Mouse (Mus musculus) heart, adult 10 weeks (tissue): Measurements from ENCODE around the gene Ern1. TPM values are rescaled to one million over a fixed set of nuclear protein-coding genes. Genes with fewer than 3 reads are reported as not detected.

Experiments
- polyA plus RNA-seq: library from polyadenylated mRNA; stranded (reverse); fragments of 350-450 nt; fragmentation: Illumina TruSeq; extraction: RNeasy Lipid Tissue Mini Kit (QIAGEN cat#74804); gene quantifications from one replicate; pipeline ENCODE4 v1.2.3, GENCODE M21; 2014; ENCODE audit warnings: low read depth, low replicate concordance

Ern1 gene
- 7.5 TPM for polyA plus RNA-seq

DNA sequence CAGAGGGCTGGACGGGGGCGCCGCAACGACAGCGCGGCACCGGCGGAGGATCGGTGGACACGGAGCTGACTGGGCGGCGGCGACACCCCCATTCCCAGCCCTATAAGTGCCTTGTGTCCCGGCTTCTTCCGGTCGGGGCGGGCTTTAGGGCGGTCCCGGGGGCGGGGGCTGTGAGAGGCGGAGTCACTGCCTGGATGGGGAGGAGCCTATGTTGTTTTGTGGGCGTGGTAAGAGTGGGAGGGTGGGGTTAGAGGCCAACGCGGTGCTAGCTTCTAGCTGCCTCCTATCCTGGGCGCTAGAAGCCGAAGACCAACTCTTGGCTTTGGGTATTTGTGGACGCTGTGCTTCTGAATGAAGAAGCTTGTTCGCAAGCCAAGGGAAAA is at the start of gene Ern1:
TSS of gene Ern1 (minus strand) at position 120 of the 383 bp plus-strand sequence.

GRCm38 (mm10) chr11:106387791-106388216 is 99.8 kb downstream of the Ern1 start, which contains the start of gene Icam2:
TSS of gene Icam2 (minus strand) at chr11:106388075.

GRCm38 (mm10) chr11:106365366-106365765 is 122.3 kb downstream of the Ern1 start, which contains the start of gene Prr29:
TSS of gene Prr29 (plus strand) at chr11:106365472.

DNA sequence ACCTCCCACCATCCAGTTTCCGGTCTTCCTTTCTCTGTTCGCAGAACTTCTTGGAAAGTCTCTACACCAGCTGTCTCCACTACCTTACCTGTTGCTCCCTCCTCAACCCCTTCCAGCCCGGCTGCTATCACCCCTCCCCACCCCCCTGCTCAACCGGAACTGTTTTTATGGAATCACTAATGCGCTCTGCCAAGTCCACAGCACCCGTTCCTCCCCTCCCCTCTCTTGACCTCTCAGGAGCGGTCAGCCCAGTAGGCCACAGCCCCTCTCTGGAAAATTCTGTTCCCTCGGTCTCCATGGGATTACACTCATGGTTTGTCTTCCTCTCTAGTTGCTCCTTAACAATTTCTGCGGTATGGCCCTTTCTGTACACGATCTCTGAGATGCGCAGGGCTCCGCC is 134.5 kb downstream of the Ern1 start, which contains the start of gene Scn4a:
TSS of gene Scn4a (minus strand) at position 101 of the 400 bp plus-strand sequence.

Other genes with a start within 250 kb of the Ern1 start
- gene Ftsj3, start 231.8 kb downstream of the Ern1 start, polyA plus RNA-seq: 29.6 TPM
- 140 TPM for gene Psmc5, start 231.7 kb downstream of the Ern1 start, polyA plus RNA-seq
- gene Smarcd2, start 214.9 kb downstream of the Ern1 start, polyA plus RNA-seq: 18.9 TPM
- not detected for gene Tcam1, start 211.2 kb downstream of the Ern1 start, polyA plus RNA-seq
- not detected for gene Gh, start 186.0 kb downstream of the Ern1 start, polyA plus RNA-seq
- gene Cd79b, start 173.1 kb downstream of the Ern1 start, polyA plus RNA-seq: 1.9 TPM
- gene Scn4a, start 134.6 kb downstream of the Ern1 start, polyA plus RNA-seq: 19.6 TPM
- 1.9 TPM for gene Prr29, start 122.4 kb downstream of the Ern1 start, polyA plus RNA-seq
- 33.8 TPM for gene Icam2, start 99.8 kb downstream of the Ern1 start, polyA plus RNA-seq
- gene Tex2, start 125.6 kb upstream of the Ern1 start, polyA plus RNA-seq: 31.0 TPM